Mouse (Mus musculus): ENCODE measurements around the gene Serpina3b. TPM values are rescaled to one million over a fixed set of nuclear protein-coding genes. Genes with fewer than 3 reads are reported as not detected.
A peak's percentile ranks its signal among the peaks of the same experiment; 100 is the strongest.
"Not testable (repeated sequence)": the region's sequence is repeated elsewhere in the genome, so short reads cannot be mapped to it uniquely, and the experiment has no call there.

Gene Serpina3b
- total RNA-seq (2021) = not detected

- no peak for DNase-seq
Observed at GRCm38 (mm10) chr12:104127696-104128095, at the start of gene Serpina3b. Gene Serpina3b (plus strand): TSS chr12:104127996.

- DNase-seq = no peak
Observed at GRCm38 (mm10) chr12:104090119-104090518, 37.7 kb upstream of the Serpina3b start.

- no peak for DNase-seq
Observed at GRCm38 (mm10) chr12:104091303-104091702, 36.5 kb upstream of the Serpina3b start.

GRCm38 (mm10) chr12:104100768-104101167 lies 27.0 kb upstream of the Serpina3b start, which contains the start of gene Serpina5:
Gene Serpina5 (plus strand): TSS chr12:104101113.
- DNase-seq = no peak

- no peak for DNase-seq
Observed at GRCm38 (mm10) chr12:104105847-104106246, 21.9 kb upstream of the Serpina3b start.

GRCm38 (mm10) chr12:104106919-104107318 lies 20.9 kb upstream of the Serpina3b start:
- DNase-seq = no peak

GRCm38 (mm10) chr12:104108507-104108906 lies 19.3 kb upstream of the Serpina3b start:
- DNase-seq = no peak

- not testable (repeated sequence) for DNase-seq
Observed at GRCm38 (mm10) chr12:104112333-104112732, 15.5 kb upstream of the Serpina3b start, which contains the start of gene Serpina3a. Gene Serpina3a (plus strand): TSS chr12:104112724.

- DNase-seq = no peak
Observed at GRCm38 (mm10) chr12:104114921-104115579, 12.7 kb upstream of the Serpina3b start.

GRCm38 (mm10) chr12:104123097-104123496 lies 4.7 kb upstream of the Serpina3b start:
- no peak for DNase-seq

GRCm38 (mm10) chr12:104123996-104124395 lies 3.8 kb upstream of the Serpina3b start:
- DNase-seq = no peak

- no peak for DNase-seq
Observed at GRCm38 (mm10) chr12:104125021-104125560, 2.7 kb upstream of the Serpina3b start.

GRCm38 (mm10) chr12:104131041-104131440 lies 3.2 kb downstream of the Serpina3b start:
- no peak for DNase-seq

- no peak for DNase-seq
Observed at GRCm38 (mm10) chr12:104138216-104138615, 10.4 kb downstream of the Serpina3b start.

GRCm38 (mm10) chr12:104140543-104141103 lies 12.8 kb downstream of the Serpina3b start:
- DNase-seq = no peak

GRCm38 (mm10) chr12:104141506-104141905 lies 13.7 kb downstream of the Serpina3b start:
- DNase-seq = no peak

- DNase-seq = no peak
Observed at GRCm38 (mm10) chr12:104142427-104142826, 14.6 kb downstream of the Serpina3b start.

GRCm38 (mm10) chr12:104143286-104143685 lies 15.5 kb downstream of the Serpina3b start:
- DNase-seq = no peak

- no peak for DNase-seq
Observed at GRCm38 (mm10) chr12:104145571-104145970, 17.8 kb downstream of the Serpina3b start.

- peak; percentile 10 to 32 for DNase-seq
Observed at GRCm38 (mm10) chr12:104151989-104152388, 24.2 kb downstream of the Serpina3b start.

GRCm38 (mm10) chr12:104153041-104153645 lies 25.3 kb downstream of the Serpina3b start:
- DNase-seq = no peak

GRCm38 (mm10) chr12:104153656-104154055 lies 25.9 kb downstream of the Serpina3b start, which contains the start of gene Serpina3c:
Gene Serpina3c (minus strand): TSS chr12:104153870.
- no peak for DNase-seq

- DNase-seq = no peak
Observed at GRCm38 (mm10) chr12:104174747-104175146, 47.0 kb downstream of the Serpina3b start.

Data from layer of hippocampus, postnatal 36 days (tissue).